Mouse (Mus musculus): Measurements from ENCODE around the gene Mepce. TPM values are rescaled to one million over a fixed set of nuclear protein-coding genes. Genes with fewer than 3 reads are reported as not detected.
A peak's percentile ranks its signal among the peaks of the same experiment; 100 is the strongest.

Gene Mepce
- total and polyA plus RNA-seq, 2 experiments from 2014 or later = 18.3 to 47.7 TPM

- no peaks in the 10 kb centered on the region for H3K27me3 ChIP-seq (ENCODE audit: insufficient read depth, low read length)
- peak overlapping the region; percentile 81 for H3K27ac ChIP-seq (ENCODE audit: low read depth, low read length)
- H3K4me3 ChIP-seq (ENCODE audit: low read depth, low read length) = no peak overlapping the region
- H3K36me3 ChIP-seq (ENCODE audit: insufficient read depth) = peaks cover 1% of the 10 kb centered on the region; the same call in 1 of the 2 replicates
- no peaks in the 10 kb centered on the region for H3K9me3 ChIP-seq (ENCODE audit: low read length)
- ATAC-seq (no peak), DNase-seq (no peak)
- WGBS = 76% methylated on average over 19 of the region's 19 CpGs
- H3K4me2 ChIP-seq (ENCODE audit: low read depth) = peak overlapping the region; percentile 37; the same call in 1 of the 2 replicates
- 0 out of 2 replicates have a peak, but pooled peaks cover 3% of the 10 kb centered on the region for H3K4me1 ChIP-seq (ENCODE audit: insufficient read depth)
- no peak for TF ChIP-seq CTCF (IDR thresholded peaks at IDR 0.05; ENCODE audit: low read depth)
- no peak overlapping the region for H3K9ac ChIP-seq
Observed at GRCm38 (mm10) chr5:137758921-137759534, 28.4 kb downstream of the Mepce start.

GRCm38 (mm10) chr5:137757887-137758286 lies 29.6 kb downstream of the Mepce start:
- peak overlapping the region; percentile 37 for H3K4me2 ChIP-seq (ENCODE audit: low read depth)
- 36% methylated on average over 6 of the region's 6 CpGs for WGBS
- peak; percentile 69 for ATAC-seq

GRCm38 (mm10) chr5:137756882-137757661 lies 30.4 kb downstream of the Mepce start:
- Histone ChIP-seq H3K4me3 (ENCODE audit: low read depth, low read length) (no peak overlapping the region), H3K9ac (no peak overlapping the region), H3K4me2 (ENCODE audit: low read depth) (no peak overlapping the region), H3K4me1 (ENCODE audit: insufficient read depth) (0 out of 2 replicates have a peak, but pooled peaks cover 3% of the 10 kb centered on the region), H3K27ac (ENCODE audit: low read depth, low read length) (peak overlapping the region; percentile 51; the same call in 1 of the 2 replicates), H3K27me3 (ENCODE audit: insufficient read depth, low read length) (no peaks in the 10 kb centered on the region), H3K36me3 (ENCODE audit: insufficient read depth) (peaks cover 12% of the 10 kb centered on the region), H3K9me3 (ENCODE audit: low read length) (no peaks in the 10 kb centered on the region)
- TF ChIP-seq CTCF (IDR thresholded peaks at IDR 0.05; ENCODE audit: low read depth) = peak; percentile 99
- WGBS = 41% methylated on average over 10 of the region's 10 CpGs
- DNase-seq = peak; percentile 93
- ATAC-seq = peak; percentile 58

More at GRCm38 (mm10) chr5:137757887-137758286, 29.6 kb downstream of the Mepce start:
- 0 out of 2 replicates have a peak, but pooled peaks cover 3% of the 10 kb centered on the region for H3K4me1 ChIP-seq (ENCODE audit: insufficient read depth)
- no peaks in the 10 kb centered on the region for H3K9me3 ChIP-seq (ENCODE audit: low read length)
- no peaks in the 10 kb centered on the region for H3K27me3 ChIP-seq (ENCODE audit: insufficient read depth, low read length)
- H3K9ac ChIP-seq = peak overlapping the region; percentile 28
- peaks cover 9% of the 10 kb centered on the region for H3K36me3 ChIP-seq (ENCODE audit: insufficient read depth)
- DNase-seq = peak; percentile 81
- no peak for TF ChIP-seq CTCF (IDR thresholded peaks at IDR 0.05; ENCODE audit: low read depth)
- H3K27ac ChIP-seq (ENCODE audit: low read depth, low read length) = peak overlapping the region; percentile 59
- H3K4me3 ChIP-seq (ENCODE audit: low read depth, low read length) = no peak overlapping the region

- Histone ChIP-seq H3K4me3 (ENCODE audit: low read depth, low read length) (no peak overlapping the region), H3K36me3 (ENCODE audit: insufficient read depth) (peaks cover 21% of the 10 kb centered on the region), H3K4me1 (ENCODE audit: insufficient read depth) (0 out of 2 replicates have a peak, but pooled peaks cover 3% of the 10 kb centered on the region), H3K9ac (no peak overlapping the region), H3K27me3 (ENCODE audit: insufficient read depth, low read length) (no peaks in the 10 kb centered on the region), H3K9me3 (ENCODE audit: low read length) (no peaks in the 10 kb centered on the region), H3K27ac (ENCODE audit: low read depth, low read length) (no peak overlapping the region), H3K4me2 (ENCODE audit: low read depth) (no peak overlapping the region)
- DNase-seq (no peak), ATAC-seq (no peak)
- no peak for TF ChIP-seq CTCF (IDR thresholded peaks at IDR 0.05; ENCODE audit: low read depth)
- WGBS = 31% methylated on average over 3 of the region's 3 CpGs
Observed at GRCm38 (mm10) chr5:137756106-137756505, 31.3 kb downstream of the Mepce start.

- 67% methylated on average over 5 of the region's 5 CpGs for WGBS
- Histone ChIP-seq H3K9me3 (ENCODE audit: low read length) (no peaks in the 10 kb centered on the region), H3K4me1 (ENCODE audit: insufficient read depth) (0 out of 2 replicates have a peak, but pooled peaks cover 3% of the 10 kb centered on the region), H3K4me2 (ENCODE audit: low read depth) (no peak overlapping the region), H3K9ac (no peak overlapping the region), H3K4me3 (ENCODE audit: low read depth, low read length) (no peak overlapping the region), H3K27me3 (ENCODE audit: insufficient read depth, low read length) (no peaks in the 10 kb centered on the region), H3K27ac (ENCODE audit: low read depth, low read length) (peak overlapping the region; percentile 36; the same call in 1 of the 2 replicates), H3K36me3 (ENCODE audit: insufficient read depth) (peaks cover 24% of the 10 kb centered on the region)
- ATAC-seq = no peak
- DNase-seq = no peak
- TF ChIP-seq CTCF (IDR thresholded peaks at IDR 0.05; ENCODE audit: low read depth) = no peak
Observed at GRCm38 (mm10) chr5:137755425-137755824, 32.0 kb downstream of the Mepce start.

- Histone ChIP-seq H3K4me2 (ENCODE audit: low read depth) (no peak overlapping the region), H3K4me3 (ENCODE audit: low read depth, low read length) (no peak overlapping the region), H3K36me3 (ENCODE audit: insufficient read depth) (peaks cover 24% of the 10 kb centered on the region), H3K4me1 (ENCODE audit: insufficient read depth) (0 out of 2 replicates have a peak, but pooled peaks cover 3% of the 10 kb centered on the region), H3K27me3 (ENCODE audit: insufficient read depth, low read length) (no peaks in the 10 kb centered on the region), H3K27ac (ENCODE audit: low read depth, low read length) (no peak overlapping the region), H3K9me3 (ENCODE audit: low read length) (no peaks in the 10 kb centered on the region), H3K9ac (no peak overlapping the region)
- DNase-seq = no peak
- WGBS = 85% methylated on average over 13 of the region's 13 CpGs
- TF ChIP-seq CTCF (IDR thresholded peaks at IDR 0.05; ENCODE audit: low read depth) = no peak
- ATAC-seq = no peak
Observed at GRCm38 (mm10) chr5:137753111-137753832, 34.2 kb downstream of the Mepce start.

Measured in forebrain, postnatal 0 days (tissue).